Mouse (Mus musculus): ENCODE results near the gene Yod1. TPM values are rescaled to one million over a fixed set of nuclear protein-coding genes. Genes with fewer than 3 reads are reported as not detected.

Gene Yod1
- polyA plus RNA-seq, 1 experiment from 2014 or later, result 11.5 TPM

DNA sequence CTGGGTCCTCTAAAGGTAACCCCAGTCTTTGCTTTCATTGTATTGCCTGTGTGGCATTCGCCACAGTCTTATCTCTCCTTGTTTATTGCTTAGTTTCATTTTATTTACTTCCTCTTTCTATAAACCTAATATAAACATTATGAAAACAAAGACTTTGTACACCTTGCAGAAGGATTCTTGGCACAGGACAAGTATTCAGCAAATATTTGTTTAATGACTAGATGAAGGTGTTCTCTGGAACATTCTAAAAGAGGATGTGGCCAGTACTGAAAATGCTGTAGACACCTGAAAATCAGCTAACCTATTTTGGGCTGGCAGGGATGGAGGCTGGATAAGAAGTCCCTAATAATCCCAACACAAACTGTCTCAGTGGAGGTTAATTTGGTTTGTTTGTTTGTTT is 44.5 kb downstream of the Yod1 start:
- 84% methylated on average over 1 of the region's 1 CpGs for WGBS
- DNase-seq (ENCODE audit: extremely low spot score, low spot score), result no peak
- Histone ChIP-seq H3K27ac (no peak overlapping the region), H3K9me3 (no peaks in the 10 kb centered on the region), H3K36me3 (replicated peaks) (no peaks in the 10 kb centered on the region), H3K27me3 (ENCODE audit: poor library complexity, severe bottlenecking) (no peaks in the 10 kb centered on the region), H3K4me3 (no peak overlapping the region), H3K4me1 (no peaks in the 10 kb centered on the region)

GRCm38 (mm10) chr1:130762045-130762760 is 45.1 kb downstream of the Yod1 start:
- Histone ChIP-seq H3K9me3 (no peaks in the 10 kb centered on the region), H3K27ac (no peak overlapping the region), H3K4me3 (no peak overlapping the region), H3K36me3 (replicated peaks) (no peaks in the 10 kb centered on the region), H3K27me3 (ENCODE audit: poor library complexity, severe bottlenecking) (no peaks in the 10 kb centered on the region), H3K4me1 (no peaks in the 10 kb centered on the region)
- WGBS, result 87% methylated on average over 3 of the region's 3 CpGs
- no peak for DNase-seq (ENCODE audit: extremely low spot score, low spot score)

- H3K4me3 ChIP-seq, result no peak overlapping the region
- DNase-seq (ENCODE audit: extremely low spot score, low spot score), result no peak
- H3K27me3 ChIP-seq (ENCODE audit: poor library complexity, severe bottlenecking), result no peaks in the 10 kb centered on the region
- H3K36me3 ChIP-seq (replicated peaks), result no peaks in the 10 kb centered on the region
- no peaks in the 10 kb centered on the region for H3K4me1 ChIP-seq
- no peaks in the 10 kb centered on the region for H3K9me3 ChIP-seq
- H3K27ac ChIP-seq, result no peak overlapping the region
- 89% methylated on average over 12 of the region's 12 CpGs for WGBS
These were observed 46.9 kb downstream of the Yod1 start for GRCm38 (mm10) chr1:130764027-130764461.

DNA sequence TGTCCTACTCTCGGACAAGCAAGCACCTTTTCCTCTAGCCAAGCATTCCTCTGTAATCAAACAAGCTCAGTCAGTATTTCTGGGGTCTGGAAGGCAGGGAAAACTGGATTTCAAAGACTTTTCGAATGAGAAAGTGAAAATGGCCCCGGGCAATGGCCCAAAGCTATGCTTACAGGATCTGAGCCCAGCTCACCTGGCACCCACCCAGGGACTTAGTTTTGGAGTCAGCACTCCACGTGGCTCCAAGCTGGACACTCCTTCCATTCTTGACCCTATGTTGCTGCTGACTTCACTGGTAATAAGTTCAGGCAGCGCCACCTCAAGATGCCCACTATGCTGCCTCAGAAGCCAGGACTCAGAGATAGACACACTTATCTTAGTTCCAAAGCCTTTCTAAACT is 49.9 kb downstream of the Yod1 start:
- 84% methylated on average over 5 of the region's 5 CpGs for WGBS
- H3K27me3 ChIP-seq (ENCODE audit: poor library complexity, severe bottlenecking), result no peaks in the 10 kb centered on the region
- H3K4me1 ChIP-seq, result no peaks in the 10 kb centered on the region
- H3K9me3 ChIP-seq, result no peaks in the 10 kb centered on the region
- H3K27ac ChIP-seq, result no peak overlapping the region
- no peak for DNase-seq (ENCODE audit: extremely low spot score, low spot score)
- H3K4me3 ChIP-seq, result no peak overlapping the region
- no peaks in the 10 kb centered on the region for H3K36me3 ChIP-seq (replicated peaks)

GRCm38 (mm10) chr1:130769925-130770324 is 52.8 kb downstream of the Yod1 start:
- Histone ChIP-seq H3K27ac (no peak overlapping the region), H3K4me1 (no peaks in the 10 kb centered on the region), H3K27me3 (ENCODE audit: poor library complexity, severe bottlenecking) (no peaks in the 10 kb centered on the region), H3K4me3 (no peak overlapping the region), H3K9me3 (no peaks in the 10 kb centered on the region), H3K36me3 (replicated peaks) (no peaks in the 10 kb centered on the region)
- DNase-seq (ENCODE audit: extremely low spot score, low spot score), result no peak
- WGBS, result 89% methylated on average over 2 of the region's 2 CpGs

GRCm38 (mm10) chr1:130770487-130770886 is 53.4 kb downstream of the Yod1 start:
- DNase-seq (ENCODE audit: extremely low spot score, low spot score), result no peak
- WGBS, result 87% methylated on average over 4 of the region's 4 CpGs
- H3K4me1 ChIP-seq, result no peaks in the 10 kb centered on the region
- no peak overlapping the region for H3K27ac ChIP-seq
- H3K4me3 ChIP-seq, result no peak overlapping the region
- H3K9me3 ChIP-seq, result no peaks in the 10 kb centered on the region
- H3K36me3 ChIP-seq (replicated peaks), result no peaks in the 10 kb centered on the region
- H3K27me3 ChIP-seq (ENCODE audit: poor library complexity, severe bottlenecking), result no peaks in the 10 kb centered on the region

DNA sequence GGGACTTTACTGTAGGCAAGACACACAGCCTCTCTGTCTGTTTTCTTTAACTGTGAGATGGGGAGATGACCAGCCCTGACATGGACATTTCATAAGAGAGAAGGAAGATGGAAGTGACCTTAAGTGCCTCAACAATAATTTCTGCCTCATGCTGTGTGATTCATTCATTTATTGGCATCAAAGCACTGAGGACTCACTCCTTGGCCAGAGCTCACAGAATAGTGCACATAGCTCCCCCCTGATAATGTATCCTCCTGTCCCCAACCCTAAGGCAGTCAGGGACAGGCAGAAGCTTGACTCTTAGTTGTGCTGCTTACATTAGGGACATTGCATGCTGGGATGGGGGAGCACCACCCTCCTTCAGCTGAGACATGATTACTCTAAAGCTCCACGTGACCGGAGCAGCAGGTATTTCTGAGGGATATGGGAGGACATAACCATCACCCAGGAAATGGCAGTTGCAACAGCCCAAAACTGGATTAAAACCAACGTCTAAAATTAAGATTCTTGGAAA is 53.9 kb downstream of the Yod1 start:
- H3K27me3 ChIP-seq (ENCODE audit: poor library complexity, severe bottlenecking), result no peaks in the 10 kb centered on the region
- H3K36me3 ChIP-seq (replicated peaks), result no peaks in the 10 kb centered on the region
- DNase-seq (ENCODE audit: extremely low spot score, low spot score), result no peak
- no peak overlapping the region for H3K27ac ChIP-seq
- no peaks in the 10 kb centered on the region for H3K4me1 ChIP-seq
- no peak overlapping the region for H3K4me3 ChIP-seq
- WGBS, result 74% methylated on average over 3 of the region's 3 CpGs
- H3K9me3 ChIP-seq, result no peaks in the 10 kb centered on the region

Other genes with a start within 250 kb of the Yod1 start
- not detected in 2 replicates for gene Zp3r, start 87.7 kb upstream of the Yod1 start, polyA plus RNA-seq (2016; fragmentation: Nextera tagmentation; extraction: Ambion mirVana)
- gene C4bp, start 55.7 kb upstream of the Yod1 start, polyA plus RNA-seq (2016; fragmentation: Nextera tagmentation; extraction: Ambion mirVana), result not detected in 2 replicates
- gene Gm29427, start 1.5 kb upstream of the Yod1 start, polyA plus RNA-seq (2016; fragmentation: Nextera tagmentation; extraction: Ambion mirVana), result not detected in 2 replicates
- gene Pfkfb2, start 11.9 kb downstream of the Yod1 start, polyA plus RNA-seq (2016; fragmentation: Nextera tagmentation; extraction: Ambion mirVana), result 4.5 and 5.7 TPM in 2 replicates
- 0.42 and 0.64 TPM in 2 replicates for gene AA986860, start 14.6 kb downstream of the Yod1 start, polyA plus RNA-seq (2016; fragmentation: Nextera tagmentation; extraction: Ambion mirVana)
- not detected in 2 replicates for gene Fcamr, start 83.6 kb downstream of the Yod1 start, polyA plus RNA-seq (2016; fragmentation: Nextera tagmentation; extraction: Ambion mirVana)
- gene Pigr, start 109.4 kb downstream of the Yod1 start, polyA plus RNA-seq (2016; fragmentation: Nextera tagmentation; extraction: Ambion mirVana), result not detected in 2 replicates
- gene Fcmr, start 148.3 kb downstream of the Yod1 start, polyA plus RNA-seq (2016; fragmentation: Nextera tagmentation; extraction: Ambion mirVana), result not detected in 2 replicates
- gene Il24, start 170.1 kb downstream of the Yod1 start, polyA plus RNA-seq (2016; fragmentation: Nextera tagmentation; extraction: Ambion mirVana), result not detected in 2 replicates
- gene Il20, start 194.1 kb downstream of the Yod1 start, polyA plus RNA-seq (2016; fragmentation: Nextera tagmentation; extraction: Ambion mirVana), result not detected in 2 replicates
- not detected in 2 replicates for gene Il19, start 222.8 kb downstream of the Yod1 start, polyA plus RNA-seq (2016; fragmentation: Nextera tagmentation; extraction: Ambion mirVana)

Measured in forebrain, embryonic 10.5 days (tissue).